8 mouse cellular contexts compared by ENCODE assay signal in genomic region chr13:73604156-73604957, GRCm38 (mm10). TPM values are rescaled to one million over a fixed set of nuclear protein-coding genes. Genes with fewer than 3 reads are reported as not detected.
DNase-seq lines count a peak whose midpoint lies in the region; ATAC-seq and TF ChIP-seq lines count a peak whose summit lies in the region.

No protein-coding gene starts in this region.

- H3K4me2 ChIP-seq in forebrain, embryonic 15.5 days (replicated peaks) = peak overlapping the region; percentile 80
- peak overlapping the region; percentile 96 for H3K4me2 ChIP-seq in liver, embryonic 15.5 days
- H3K4me2 ChIP-seq in stomach, embryonic 14.5 days (replicated peaks; ENCODE audit: low read depth, low read length) = peak overlapping the region; percentile 93

- no peaks in the 10 kb centered on the region for H3K9me3 ChIP-seq in forebrain, embryonic 15.5 days
- H3K9me3 ChIP-seq in liver, embryonic 15.5 days (replicated peaks) = no peaks in the 10 kb centered on the region
- H3K9me3 ChIP-seq in stomach, embryonic 14.5 days (ENCODE audit: control insufficient read depth, low read depth, low read length) = no peaks in the 10 kb centered on the region

- peak; percentile 85 for ATAC-seq in forebrain, embryonic 15.5 days (replicated peaks)
- peak; percentile 76 for ATAC-seq in liver, embryonic 15.5 days (ENCODE audit: insufficient read depth)
- ATAC-seq in stomach, embryonic 14.5 days (ENCODE audit: insufficient number of reproducible peaks, insufficient read depth, low FRiP score, low read depth) = peak; percentile 82

- peak overlapping the region; percentile 67 for H3K27ac ChIP-seq in bone marrow, adult 2 months (ENCODE audit: control insufficient read depth, insufficient read depth, low read depth, low read length, poor library complexity)
- peak overlapping the region; percentile 84 for H3K27ac ChIP-seq in forebrain, embryonic 15.5 days (replicated peaks)
- peak overlapping the region; percentile 70 for H3K27ac ChIP-seq in liver, embryonic 15.5 days (replicated peaks)
- H3K27ac ChIP-seq in stomach, embryonic 14.5 days (ENCODE audit: low read length) = peak overlapping the region; percentile 69; the same call in 1 of the 2 replicates

- H3K27me3 ChIP-seq in forebrain, embryonic 15.5 days = no peaks in the 10 kb centered on the region
- H3K27me3 ChIP-seq in liver, embryonic 15.5 days = peaks cover 3% of the 10 kb centered on the region; the same call in 1 of the 2 replicates
- no peaks in the 10 kb centered on the region for H3K27me3 ChIP-seq in stomach, embryonic 14.5 days (ENCODE audit: control insufficient read depth, insufficient read depth, low read length)

- peaks cover 2% of the 10 kb centered on the region; the same call in 1 of the 2 replicates for H3K4me1 ChIP-seq in bone marrow, adult 2 months (ENCODE audit: control insufficient read depth, insufficient read depth, low read length)
- H3K4me1 ChIP-seq in forebrain, embryonic 15.5 days = peaks cover 23% of the 10 kb centered on the region
- peaks cover 25% of the 10 kb centered on the region for H3K4me1 ChIP-seq in liver, embryonic 15.5 days (replicated peaks)
- peaks cover 10% of the 10 kb centered on the region; the same call in 1 of the 2 replicates for H3K4me1 ChIP-seq in stomach, embryonic 14.5 days (ENCODE audit: control insufficient read depth, insufficient read depth, low read length)

- WGBS in bone marrow, adult 2 months = 1% methylated on average over 39 of the region's 39 CpGs
- WGBS in forebrain, embryonic 15.5 days = 4% methylated on average over 39 of the region's 39 CpGs
- 2% methylated on average over 39 of the region's 39 CpGs for WGBS in liver, embryonic 15.5 days (ENCODE audit: insufficient replicate concordance)
- 4% methylated on average over 32 of the region's 39 CpGs for WGBS in stomach, embryonic 14.5 days

- 0 out of 2 replicates have a peak, but pooled peaks have one; percentile 14 for TF ChIP-seq POLR2A in bone marrow, adult 2 months (IDR thresholded peaks at IDR 0.05; ENCODE audit: borderline replicate concordance, control insufficient read depth, low read depth, low read length)

- H3K4me3 ChIP-seq in bone marrow, adult 2 months (replicated peaks; ENCODE audit: control insufficient read depth, low read depth, low read length) = peak overlapping the region; percentile 77
- peak overlapping the region; percentile 89 for H3K4me3 ChIP-seq in forebrain, embryonic 15.5 days
- H3K4me3 ChIP-seq in liver, embryonic 15.5 days (replicated peaks) = peak overlapping the region; percentile 94
- peak overlapping the region; percentile 77 for H3K4me3 ChIP-seq in stomach, embryonic 14.5 days (ENCODE audit: low read depth, low read length)

- TF ChIP-seq CTCF in bone marrow, adult 2 months (IDR thresholded peaks at IDR 0.05; ENCODE audit: control insufficient read depth, insufficient read depth, low read length) = no peak

- peak; percentile 45 for DNase-seq in layer of hippocampus, adult 9-11 months
- DNase-seq in layer of hippocampus, adult 11-12 months (ENCODE audit: low spot score) = no peak
- no peak for DNase-seq in ovary, postnatal 14 days (ENCODE audit: low spot score)
- DNase-seq in testis, postnatal 10 days (ENCODE audit: low spot score) = no peak

- peaks cover 30% of the 10 kb centered on the region for H3K36me3 ChIP-seq in forebrain, embryonic 15.5 days
- peaks cover 33% of the 10 kb centered on the region for H3K36me3 ChIP-seq in liver, embryonic 15.5 days (replicated peaks)
- H3K36me3 ChIP-seq in stomach, embryonic 14.5 days (ENCODE audit: control insufficient read depth, insufficient read depth, low read length) = peaks cover 29% of the 10 kb centered on the region

- H3K9ac ChIP-seq in forebrain, embryonic 15.5 days (replicated peaks) = peak overlapping the region; percentile 92
- H3K9ac ChIP-seq in liver, embryonic 15.5 days = peak overlapping the region; percentile 76
- H3K9ac ChIP-seq in stomach, embryonic 14.5 days (replicated peaks; ENCODE audit: low read depth, low read length) = peak overlapping the region; percentile 81

RNA-seq across cellular contexts. Expression of gene Clptm1l, which starts 0.6 kb away (rescaled TPM):
- polyA plus RNA-seq in bone marrow, adult 2 months (2011; ENCODE audit: insufficient read depth, insufficient read length, low replicate concordance, missing spikeins) = 64.5 and 75.7 TPM in 2 replicates
- 125 and 130 TPM in 2 replicates for polyA plus RNA-seq in forebrain, embryonic 15.5 days (2015; fragmentation: Nextera tagmentation; extraction: Ambion mirVana)
- polyA plus RNA-seq in liver, embryonic 15.5 days (2015; fragmentation: Nextera tagmentation; extraction: Ambion mirVana) = 72.2 and 83.8 TPM in 2 replicates
- 108 and 115 TPM in 2 replicates for polyA plus RNA-seq in stomach, embryonic 14.5 days (2014; fragmentation: Nextera tagmentation; extraction: Ambion mirVana)

RNA-seq across cellular contexts. Expression of gene Tert, which starts 22.4 kb away (rescaled TPM):
- polyA plus RNA-seq in bone marrow, adult 2 months (2011; ENCODE audit: insufficient read depth, insufficient read length, low replicate concordance, missing spikeins) = 0.95 TPM in 1 of 2 replicates, not detected in the other
- 6.4 and 7.3 TPM in 2 replicates for polyA plus RNA-seq in forebrain, embryonic 15.5 days (2015; fragmentation: Nextera tagmentation; extraction: Ambion mirVana)
- 1.2 and 1.5 TPM in 2 replicates for polyA plus RNA-seq in liver, embryonic 15.5 days (2015; fragmentation: Nextera tagmentation; extraction: Ambion mirVana)
- 5.3 and 5.7 TPM in 2 replicates for polyA plus RNA-seq in stomach, embryonic 14.5 days (2014; fragmentation: Nextera tagmentation; extraction: Ambion mirVana)
